Mouse (Mus musculus) limb, embryonic 12.5 days (tissue): ENCODE data around the gene Erv3. TPM values are rescaled to one million over a fixed set of nuclear protein-coding genes. Genes with fewer than 3 reads are reported as not detected.
"Not testable (repeated sequence)": the region's sequence is repeated elsewhere in the genome, so short reads cannot be mapped to it uniquely, and the experiment has no call there.

ENCODE experiments used
- ATAC-seq: fragments of 200-750 bp; cut with Nextera tagmentation; 2 replicates; pipeline ENCODE4 v1.8.0; 2017; ENCODE audit warnings: low read depth, moderate TSS enrichment; ENCODE audit not compliant: insufficient number of reproducible peaks, insufficient read depth, low FRiP score, low TSS enrichment
- H3K27ac ChIP-seq: fragments of 300-500 bp; sonication (generic); 2 replicates; pipeline ENCODE4 v1.5.1; 2016; ENCODE audit warnings: mild to moderate bottlenecking, moderate library complexity
- H3K27me3 ChIP-seq: fragments of 300-500 bp; sonication (generic); 2 replicates; pipeline ENCODE4 v1.6.1; 2016; ENCODE audit warnings: mild to moderate bottlenecking, moderate library complexity
- H3K36me3 ChIP-seq: fragments of 300-500 bp; sonication (generic); 2 replicates; pipeline ENCODE4 v1.6.1; 2016; ENCODE audit warnings: mild to moderate bottlenecking, moderate library complexity
- H3K4me1 ChIP-seq: fragments of 300-500 bp; sonication (generic); replicated peaks from 2 replicates; pipeline ENCODE4 v1.6.1; 2016
- H3K4me2 ChIP-seq: fragments of 300-500 bp; sonication (generic); 2 replicates; pipeline ENCODE4 v1.6.1; 2016; ENCODE audit warnings: mild to moderate bottlenecking, moderate library complexity
- H3K4me3 ChIP-seq: fragments of 300-500 bp; sonication (generic); replicated peaks from 2 replicates; pipeline ENCODE4 v1.5.1; 2016; ENCODE audit warnings: mild to moderate bottlenecking
- H3K9ac ChIP-seq: fragments of 300-500 bp; sonication (generic); replicated peaks from 2 replicates; pipeline ENCODE4 v1.6.1; 2016; ENCODE audit warnings: mild to moderate bottlenecking, moderate library complexity
- H3K9me3 ChIP-seq: fragments of 300-500 bp; sonication (generic); 2 replicates; pipeline ENCODE4 v1.6.1; 2016; ENCODE audit warnings: mild to moderate bottlenecking, moderate library complexity
- WGBS: fragments of 180-500 bp; shearing (Covaris S2); methylation state at CpG from one replicate; pipeline ENCODE4 v1.1.7; 2016; 5-methylcytosine and 5-hydroxymethylcytosine counted together
- polyA plus RNA-seq: library from polyadenylated mRNA; unstranded; fragments of >200 nt; fragmentation: Nextera tagmentation; extraction: Ambion mirVana; gene quantifications from 2 replicates; pipeline ENCODE4 v1.2.1, GENCODE M21; 2016

Erv3 gene
- polyA plus RNA-seq, 1 experiment from 2014 or later: not detected

GRCm38 (mm10) chr2:131845671-131846070, 13.9 kb downstream of the Erv3 start:
- Histone ChIP-seq H3K4me3 (no peak overlapping the region), H3K9me3 (no peaks in the 10 kb centered on the region), H3K27ac (no peak overlapping the region), H3K27me3 (no peaks in the 10 kb centered on the region), H3K9ac (no peak overlapping the region), H3K36me3 (no peaks in the 10 kb centered on the region), H3K4me2 (no peak overlapping the region), H3K4me1 (peaks cover 10% of the 10 kb centered on the region)
- 71% methylated on average over 8 of the region's 8 CpGs for WGBS
- no peak for ATAC-seq

- no peak for ATAC-seq
- no peaks in the 10 kb centered on the region for H3K9me3 ChIP-seq
- no peaks in the 10 kb centered on the region for H3K27me3 ChIP-seq
- no peak overlapping the region for H3K27ac ChIP-seq
- no peak overlapping the region for H3K4me3 ChIP-seq
- peaks cover 5% of the 10 kb centered on the region for H3K4me1 ChIP-seq
- 85% methylated on average over 5 of the region's 5 CpGs for WGBS
- H3K9ac ChIP-seq: no peak overlapping the region
- H3K4me2 ChIP-seq: no peak overlapping the region
- no peaks in the 10 kb centered on the region for H3K36me3 ChIP-seq
Observed at GRCm38 (mm10) chr2:131842568-131842967, 17.0 kb downstream of the Erv3 start.

- Histone ChIP-seq H3K9me3 (no peaks in the 10 kb centered on the region), H3K4me1 (no peaks in the 10 kb centered on the region; the same call in 1 of the 2 replicates), H3K27ac (no peak overlapping the region), H3K4me2 (no peak overlapping the region), H3K27me3 (no peaks in the 10 kb centered on the region), H3K9ac (no peak overlapping the region), H3K36me3 (no peaks in the 10 kb centered on the region), H3K4me3 (no peak overlapping the region)
- ATAC-seq: no peak
- WGBS: 69% methylated on average over 2 of the region's 2 CpGs
Observed at GRCm38 (mm10) chr2:131841321-131841693, 18.2 kb downstream of the Erv3 start.

- Histone ChIP-seq H3K36me3 (no peaks in the 10 kb centered on the region), H3K4me2 (no peak overlapping the region), H3K27ac (no peak overlapping the region), H3K9ac (no peak overlapping the region), H3K9me3 (no peaks in the 10 kb centered on the region), H3K27me3 (no peaks in the 10 kb centered on the region), H3K4me1 (no peaks in the 10 kb centered on the region; the same call in 1 of the 2 replicates), H3K4me3 (no peak overlapping the region)
- ATAC-seq: no peak
- 65% methylated on average over 9 of the region's 9 CpGs for WGBS
Observed at GRCm38 (mm10) chr2:131840611-131841320, 18.8 kb downstream of the Erv3 start.

- no peak overlapping the region for H3K27ac ChIP-seq
- peaks cover 15% of the 10 kb centered on the region; the same call in 1 of the 2 replicates for H3K9me3 ChIP-seq
- WGBS: 97% methylated on average over 1 of the region's 1 CpGs
- H3K36me3 ChIP-seq: no peaks in the 10 kb centered on the region
- no peak overlapping the region for H3K4me3 ChIP-seq
- no peaks in the 10 kb centered on the region for H3K27me3 ChIP-seq
- no peak for ATAC-seq
- H3K4me1 ChIP-seq: no peaks in the 10 kb centered on the region
- H3K9ac ChIP-seq: no peak overlapping the region
- H3K4me2 ChIP-seq: no peak overlapping the region
Observed at GRCm38 (mm10) chr2:131834296-131834695, 25.3 kb downstream of the Erv3 start.

- H3K9ac ChIP-seq: no peak overlapping the region
- no peak for ATAC-seq
- H3K9me3 ChIP-seq: peaks cover 15% of the 10 kb centered on the region; the same call in 1 of the 2 replicates
- H3K4me1 ChIP-seq: no peaks in the 10 kb centered on the region
- no peaks in the 10 kb centered on the region for H3K27me3 ChIP-seq
- no peaks in the 10 kb centered on the region for H3K36me3 ChIP-seq
- no peak overlapping the region for H3K27ac ChIP-seq
- H3K4me2 ChIP-seq: no peak overlapping the region
- H3K4me3 ChIP-seq: no peak overlapping the region
- 45% methylated on average over 2 of the region's 2 CpGs for WGBS
Observed at GRCm38 (mm10) chr2:131831861-131832260, 27.7 kb downstream of the Erv3 start.

GRCm38 (mm10) chr2:131830945-131831344, 28.6 kb downstream of the Erv3 start:
- H3K36me3 ChIP-seq, H3K4me1 ChIP-seq, H3K4me3 ChIP-seq, H3K27me3 ChIP-seq, ATAC-seq, H3K4me2 ChIP-seq, H3K27ac ChIP-seq, H3K9ac ChIP-seq: not testable (repeated sequence)
- peaks cover 15% of the 10 kb centered on the region; the same call in 1 of the 2 replicates for H3K9me3 ChIP-seq
- WGBS: 74% methylated on average over 4 of the region's 4 CpGs

- Histone ChIP-seq H3K4me2 (no peak overlapping the region), H3K9ac (no peak overlapping the region), H3K36me3 (no peaks in the 10 kb centered on the region), H3K4me3 (no peak overlapping the region), H3K27me3 (no peaks in the 10 kb centered on the region), H3K4me1 (no peaks in the 10 kb centered on the region), H3K27ac (no peak overlapping the region), H3K9me3 (peaks cover 7% of the 10 kb centered on the region; the same call in 1 of the 2 replicates)
- 50% methylated on average over 18 of the region's 18 CpGs for WGBS
- ATAC-seq: no peak
Observed at GRCm38 (mm10) chr2:131827999-131828975, 31.3 kb downstream of the Erv3 start.

GRCm38 (mm10) chr2:131827026-131827687, 32.4 kb downstream of the Erv3 start:
- H3K4me3 ChIP-seq: no peak overlapping the region
- no peaks in the 10 kb centered on the region for H3K4me1 ChIP-seq
- ATAC-seq: no peak
- H3K9ac ChIP-seq: no peak overlapping the region
- no peaks in the 10 kb centered on the region for H3K36me3 ChIP-seq
- H3K27me3 ChIP-seq: no peaks in the 10 kb centered on the region; the same call in 1 of the 2 replicates
- WGBS: 77% methylated on average over 4 of the region's 4 CpGs
- H3K9me3 ChIP-seq: peaks cover 3% of the 10 kb centered on the region; the same call in 1 of the 2 replicates
- no peak overlapping the region for H3K4me2 ChIP-seq
- H3K27ac ChIP-seq: no peak overlapping the region

GRCm38 (mm10) chr2:131825498-131825897, 34.0 kb downstream of the Erv3 start:
- Histone ChIP-seq H3K9ac (no peak overlapping the region), H3K4me3 (no peak overlapping the region), H3K36me3 (no peaks in the 10 kb centered on the region), H3K27me3 (no peaks in the 10 kb centered on the region; the same call in 1 of the 2 replicates), H3K4me1 (no peaks in the 10 kb centered on the region), H3K4me2 (no peak overlapping the region), H3K9me3 (peaks cover 2% of the 10 kb centered on the region; the same call in 1 of the 2 replicates), H3K27ac (no peak overlapping the region)
- ATAC-seq: no peak
- WGBS: 58% methylated on average over 2 of the region's 2 CpGs

GRCm38 (mm10) chr2:131823931-131824330, 35.6 kb downstream of the Erv3 start:
- Histone ChIP-seq H3K4me2 (no peak overlapping the region), H3K4me3 (no peak overlapping the region), H3K9ac (no peak overlapping the region), H3K27me3 (no peaks in the 10 kb centered on the region; the same call in 1 of the 2 replicates), H3K36me3 (no peaks in the 10 kb centered on the region), H3K9me3 (no peaks in the 10 kb centered on the region), H3K27ac (no peak overlapping the region), H3K4me1 (no peaks in the 10 kb centered on the region)
- 30% methylated on average over 2 of the region's 2 CpGs for WGBS
- ATAC-seq: no peak
